Mouse (Mus musculus): ENCODE results near the gene Ppp3ca.
A peak's percentile ranks its signal among the peaks of the same experiment; 100 is the strongest.

The Ppp3ca gene

DNA sequence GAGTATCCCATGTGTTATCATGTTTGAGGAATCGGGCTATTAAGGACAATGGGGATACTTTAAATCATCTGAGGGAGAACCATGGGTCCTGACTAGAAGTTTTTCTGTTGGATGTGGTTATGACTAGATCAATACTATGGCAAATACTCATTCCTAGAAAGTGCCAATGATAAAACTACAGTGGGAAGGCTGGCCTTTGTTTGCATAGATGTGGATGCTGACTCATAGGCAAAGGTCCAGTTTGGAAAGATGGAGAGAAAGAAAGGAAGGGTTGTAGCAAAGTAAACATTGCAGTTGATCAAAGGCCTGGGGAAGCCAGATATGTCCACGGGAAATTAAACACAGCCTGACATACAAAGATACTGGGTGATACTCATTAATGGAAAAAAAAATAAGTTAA, 142.9 kb downstream of the Ppp3ca start:
- no peak for DNase-seq (ENCODE audit: low spot score in 2 of 2)

GRCm38 (mm10) chr3:136813886-136814285, 144.0 kb downstream of the Ppp3ca start:
- DNase-seq (ENCODE audit: low spot score in 2 of 2), result no peak

DNA sequence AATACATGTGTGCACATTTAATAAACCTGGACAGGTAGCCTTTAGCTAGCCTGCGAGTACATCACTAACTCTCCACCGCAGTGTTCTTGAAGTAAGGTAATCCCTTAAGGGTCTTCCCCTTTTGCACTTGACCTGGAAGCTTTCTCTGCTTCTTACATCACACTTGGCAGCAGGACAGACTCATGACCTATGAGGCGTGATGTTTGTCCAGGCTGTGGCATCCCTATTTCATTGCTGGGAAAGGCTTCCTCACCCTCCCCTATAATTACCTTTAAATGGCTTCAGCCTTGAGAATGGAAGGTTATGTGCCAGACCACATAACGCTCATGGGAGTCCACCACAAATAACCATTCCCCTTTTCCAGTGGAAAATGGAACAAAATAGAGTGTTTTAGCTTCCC, 145.0 kb downstream of the Ppp3ca start:
- DNase-seq (ENCODE audit: low spot score in 2 of 2), result no peak

DNA sequence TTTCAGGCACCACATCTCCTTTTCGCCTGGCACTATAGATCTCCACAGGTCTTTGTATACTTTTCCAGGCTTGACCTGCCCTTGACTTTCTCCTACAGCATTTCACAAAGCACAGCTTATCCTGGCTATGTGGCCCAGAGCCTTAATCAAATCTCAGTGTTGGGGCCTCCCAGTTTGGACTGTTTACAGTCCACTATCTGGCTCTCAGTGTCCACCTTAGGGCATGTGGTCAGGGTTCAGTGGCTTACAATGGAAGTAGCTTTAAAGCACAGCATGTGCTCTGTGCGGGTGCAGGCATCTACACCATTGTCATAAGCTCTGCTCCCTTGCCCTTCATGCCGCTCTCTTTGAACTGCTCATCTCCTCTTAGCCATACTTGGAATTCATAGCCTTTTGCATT, 146.4 kb downstream of the Ppp3ca start:
- DNase-seq (ENCODE audit: low spot score in 2 of 2), result no peak

DNA sequence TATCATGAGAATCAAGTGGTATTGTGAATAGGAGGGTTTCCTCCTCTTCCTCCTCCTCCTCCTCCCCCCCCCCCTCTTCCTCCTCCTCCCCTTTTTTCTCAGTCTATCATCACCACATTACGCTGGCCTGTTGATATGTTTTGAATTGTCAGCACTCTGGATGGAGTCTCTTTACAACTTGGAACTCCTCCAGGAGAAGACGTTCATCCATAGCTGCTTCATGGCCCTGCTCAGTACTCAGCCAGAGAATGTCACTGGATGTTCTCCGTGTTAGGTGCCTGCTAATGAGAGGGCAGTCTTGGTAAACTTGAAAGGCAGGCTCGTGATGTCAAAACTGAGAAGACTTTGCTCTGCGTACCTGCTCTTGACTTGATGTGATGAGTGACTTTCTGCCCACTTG, 149.1 kb downstream of the Ppp3ca start:
- DNase-seq (ENCODE audit: low spot score in 2 of 2), result no peak

DNA sequence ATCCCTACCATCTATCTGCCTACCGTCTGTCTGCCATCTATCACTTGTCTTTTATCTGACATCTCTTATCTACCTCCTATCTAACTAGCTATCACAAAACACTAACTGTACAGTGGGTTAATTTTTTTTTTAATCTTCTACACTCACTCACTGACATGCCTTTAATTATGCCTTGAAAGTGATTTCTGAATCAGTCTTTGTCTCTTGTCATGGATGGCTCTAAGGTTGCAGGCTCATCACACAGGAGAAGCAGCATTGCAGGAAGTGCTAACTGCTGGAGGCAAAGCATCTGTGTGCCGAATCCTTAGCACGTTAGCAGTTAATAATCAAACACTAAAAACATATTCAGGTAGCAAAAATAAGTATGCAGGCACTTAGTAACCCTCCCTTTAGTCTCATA, 151.1 kb downstream of the Ppp3ca start:
- DNase-seq (ENCODE audit: low spot score in 2 of 2), result no peak

GRCm38 (mm10) chr3:136821993-136822392, 152.1 kb downstream of the Ppp3ca start:
- DNase-seq (ENCODE audit: low spot score in 2 of 2), result no peak

DNA sequence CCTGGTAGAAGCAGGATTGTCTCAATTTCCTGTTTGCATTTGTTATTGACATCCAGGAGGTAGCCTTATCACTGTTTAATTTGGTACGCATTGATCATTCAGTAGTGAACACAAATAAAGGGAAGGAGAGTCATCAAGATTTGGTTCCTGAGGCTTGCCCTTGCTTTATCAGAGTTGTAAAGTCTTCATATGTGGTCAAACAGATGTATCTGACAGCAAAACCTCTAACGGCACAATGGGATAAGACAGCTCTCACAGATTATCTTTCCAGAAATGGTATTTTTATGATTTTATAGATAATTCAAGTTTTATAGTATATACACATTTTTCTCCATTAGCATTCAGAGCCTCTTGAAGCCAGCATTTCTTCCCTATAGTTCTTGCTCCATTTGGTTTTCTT, 152.5 kb downstream of the Ppp3ca start:
- DNase-seq (ENCODE audit: low spot score in 2 of 2), result no peak

GRCm38 (mm10) chr3:136828451-136828850, 158.5 kb downstream of the Ppp3ca start:
- DNase-seq (ENCODE audit: low spot score in 2 of 2), result no peak

GRCm38 (mm10) chr3:136829109-136829508, 159.2 kb downstream of the Ppp3ca start:
- DNase-seq (ENCODE audit: low spot score in 2 of 2), result no peak

DNA sequence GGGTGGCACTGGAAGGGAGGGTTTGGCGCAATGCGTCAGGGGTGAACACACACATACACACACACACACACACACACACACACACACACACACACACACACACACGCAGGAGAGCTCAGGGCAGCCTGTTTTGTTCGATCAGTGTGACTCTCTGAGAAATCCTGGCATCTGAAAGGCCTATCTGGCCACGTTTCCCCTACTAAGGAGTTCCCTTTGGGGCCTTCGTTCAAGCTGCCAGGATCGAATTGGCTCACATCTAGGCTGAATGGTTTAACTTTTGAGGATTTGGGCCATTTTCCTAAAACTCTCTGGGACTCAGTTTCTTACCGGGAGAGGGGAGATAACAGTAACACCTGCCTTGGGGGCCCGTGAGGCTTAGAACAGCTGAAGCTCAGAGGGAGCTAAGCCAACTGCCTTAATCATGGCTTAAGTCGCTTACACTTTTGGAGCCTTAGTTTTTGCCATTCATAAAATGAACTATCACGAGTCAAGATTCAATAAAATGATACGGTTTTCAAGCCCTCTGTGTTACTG, 160.8 kb downstream of the Ppp3ca start:
- no peak for DNase-seq (ENCODE audit: low spot score in 2 of 2)

DNA sequence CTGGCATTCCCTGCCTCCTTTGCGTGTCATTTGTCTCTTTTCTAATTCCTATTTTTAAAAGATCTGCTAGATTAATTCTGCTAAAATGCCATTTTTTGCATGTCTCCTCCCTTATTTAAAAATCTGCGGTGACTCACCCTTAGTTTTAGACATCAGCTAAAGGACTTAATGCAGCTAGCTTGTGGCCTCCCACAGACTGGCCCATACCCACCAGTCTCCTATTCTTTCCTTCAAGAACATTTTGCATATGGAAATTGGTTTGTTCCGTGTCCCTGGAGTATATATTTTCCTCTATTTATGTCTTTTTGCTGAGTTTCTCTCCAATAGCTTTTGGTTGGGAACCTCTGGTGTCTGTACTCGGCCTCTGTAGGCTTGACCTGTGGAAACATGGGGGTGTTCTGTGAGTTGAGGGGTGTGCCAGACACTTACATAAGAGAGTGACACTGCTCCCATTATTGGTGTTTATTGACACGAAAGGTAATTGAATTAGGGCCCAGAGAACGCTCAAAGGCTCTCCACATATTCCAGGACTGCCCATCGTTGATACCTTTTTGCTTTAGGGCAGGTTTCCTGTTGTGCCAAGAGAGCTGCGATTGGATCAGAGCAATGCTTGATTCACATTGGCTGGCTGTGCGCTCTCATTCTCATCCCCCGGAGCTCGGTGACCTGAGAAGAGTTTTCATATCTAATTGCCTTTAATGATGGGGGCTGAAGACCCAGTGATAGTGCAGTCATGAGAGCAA, 163.2 kb downstream of the Ppp3ca start:
- DNase-seq (ENCODE audit: low spot score in 2 of 2), result no peak

DNA sequence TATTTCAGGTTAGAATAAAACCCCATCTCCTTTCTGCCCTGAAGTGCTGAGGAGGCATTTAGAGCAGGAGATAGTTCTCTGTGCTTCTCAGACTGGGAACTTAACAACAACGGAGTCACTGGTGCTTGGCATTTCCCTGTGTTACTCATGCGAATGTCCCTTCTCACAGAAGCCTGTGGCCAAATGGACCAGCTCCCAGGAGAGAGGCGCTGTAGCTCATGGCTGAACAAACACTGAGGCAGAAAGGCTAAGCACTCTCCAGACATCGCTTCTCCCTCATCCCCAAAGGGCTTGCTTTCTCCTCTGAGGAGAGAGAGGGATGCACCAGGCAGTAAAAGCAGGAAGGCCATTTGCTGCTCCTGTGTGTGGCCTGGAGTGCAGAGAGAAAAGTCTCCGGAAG, 164.0 kb downstream of the Ppp3ca start:
- no peak for DNase-seq (ENCODE audit: low spot score in 2 of 2)

GRCm38 (mm10) chr3:136835851-136836250, 165.9 kb downstream of the Ppp3ca start:
- DNase-seq (ENCODE audit: low spot score in 2 of 2), result no peak

GRCm38 (mm10) chr3:136836319-136837193, 166.6 kb downstream of the Ppp3ca start:
- peak in 1 of 2 experiments; percentile 1 for DNase-seq (ENCODE audit: low spot score in 2 of 2)

DNA sequence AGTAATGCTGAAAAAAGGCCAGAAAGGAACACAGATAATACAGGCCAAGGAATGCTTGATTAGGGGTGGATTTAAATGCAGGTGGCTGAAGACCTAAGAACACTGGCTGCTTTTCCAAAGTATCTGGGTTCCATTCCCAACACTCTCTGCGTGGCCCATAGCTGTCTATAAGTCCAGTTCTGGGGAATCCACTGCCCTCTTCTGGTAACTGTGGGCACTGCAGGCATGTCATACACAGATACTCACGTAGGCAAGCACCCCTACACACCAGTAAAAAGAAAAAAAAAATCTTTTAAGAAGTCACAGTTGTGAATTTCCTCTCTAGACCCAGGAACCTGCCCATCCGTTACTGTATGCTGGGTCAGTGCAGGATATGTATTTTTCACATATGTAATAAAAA, 167.7 kb downstream of the Ppp3ca start:
- DNase-seq (ENCODE audit: low spot score in 2 of 2), result peak; percentile 21 to 46

DNA sequence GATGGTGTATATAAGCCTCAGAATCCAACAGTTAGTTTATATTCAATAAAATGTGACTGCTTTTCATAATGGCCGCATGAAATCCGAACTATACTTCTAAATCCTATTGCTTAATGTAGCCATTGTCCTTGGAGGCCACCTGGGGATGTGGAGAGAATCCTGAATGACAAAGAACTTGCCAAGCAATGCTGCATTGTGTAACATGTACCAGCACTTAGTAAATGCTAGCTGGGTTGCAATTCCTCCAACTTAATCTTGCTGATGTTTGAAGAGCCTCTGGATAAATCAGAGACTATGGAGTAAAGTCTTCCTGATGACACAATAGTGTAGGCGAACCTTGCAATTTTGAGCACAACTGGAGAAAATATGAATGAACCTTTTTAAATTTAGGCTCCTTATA, 171.4 kb downstream of the Ppp3ca start:
- DNase-seq (ENCODE audit: low spot score in 2 of 2), result no peak

DNA sequence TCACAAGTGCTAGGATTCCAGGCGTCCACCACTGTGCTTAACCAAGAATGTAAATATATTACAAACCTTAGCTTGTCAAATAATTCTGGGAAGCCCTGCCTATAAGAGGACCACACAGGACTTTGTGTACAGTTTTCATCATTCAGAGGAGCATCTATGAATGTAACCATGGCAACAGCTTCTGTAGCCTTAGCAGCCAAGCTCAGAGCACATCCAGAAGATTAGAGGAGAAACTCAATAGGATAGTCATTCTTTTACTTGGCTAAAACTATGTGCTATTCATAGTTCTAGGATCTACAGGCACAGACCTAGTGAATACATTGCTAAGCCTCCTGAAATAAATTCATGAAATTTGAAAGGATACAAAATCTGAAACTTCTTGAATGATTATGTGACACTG, 172.5 kb downstream of the Ppp3ca start:
- DNase-seq (ENCODE audit: low spot score in 2 of 2), result no peak

DNA sequence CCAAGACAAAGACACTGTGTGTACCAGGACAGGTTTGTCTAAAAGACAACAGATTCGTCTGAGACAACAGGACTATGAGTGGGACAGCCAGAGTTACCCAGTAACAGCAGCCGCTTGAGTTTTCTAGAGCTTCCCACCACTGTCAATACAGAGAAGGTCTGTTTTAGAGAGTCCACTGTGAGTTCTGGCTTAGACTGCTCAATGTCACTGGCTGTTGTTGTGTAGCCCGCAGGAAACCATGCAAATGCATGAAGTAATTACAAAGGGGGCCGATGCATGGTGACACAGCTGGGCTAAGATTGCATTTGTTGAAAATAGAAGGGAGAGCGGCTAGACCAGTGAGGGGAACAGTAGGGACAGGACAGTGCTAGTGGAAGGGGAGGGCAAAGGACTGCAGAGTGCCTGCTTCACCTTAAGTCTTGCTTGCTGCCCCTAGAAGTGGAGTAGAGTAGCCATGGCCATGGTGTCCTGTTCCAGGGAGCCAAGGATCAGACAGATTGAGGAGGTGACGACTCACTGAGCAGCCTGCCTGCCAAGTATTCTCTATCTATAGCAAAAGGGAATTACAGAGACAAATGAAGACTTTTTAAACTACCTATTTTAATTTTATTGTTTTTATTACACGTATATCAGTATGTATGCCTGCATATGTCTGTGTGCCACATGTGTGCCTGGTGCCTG, 174.0 kb downstream of the Ppp3ca start:
- DNase-seq (ENCODE audit: low spot score in 2 of 2), result no peak

GRCm38 (mm10) chr3:136849035-136849434, 179.1 kb downstream of the Ppp3ca start:
- no peak for DNase-seq (ENCODE audit: low spot score in 2 of 2)

- no peak for DNase-seq (ENCODE audit: low spot score in 2 of 2)
Observed at GRCm38 (mm10) chr3:136852921-136853320, 183.0 kb downstream of the Ppp3ca start.

DNA sequence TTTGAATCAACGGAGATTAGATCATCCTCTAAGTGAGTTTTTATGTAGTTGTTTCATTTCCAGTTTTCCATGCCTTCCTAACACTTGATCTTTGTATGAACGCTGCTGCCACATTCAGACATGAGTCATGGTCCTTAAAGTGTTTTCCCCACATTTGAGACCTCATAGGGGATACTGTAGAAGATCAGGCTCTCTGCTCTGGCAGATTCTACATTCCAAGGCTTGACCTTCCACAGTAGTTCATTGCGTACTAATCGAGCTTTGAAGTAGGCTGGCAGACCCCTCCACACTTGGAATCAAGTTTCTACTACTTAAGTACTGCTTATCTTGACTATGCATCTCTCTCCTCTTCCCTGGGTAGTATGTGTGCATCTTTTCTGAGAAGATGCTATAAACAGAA, 183.7 kb downstream of the Ppp3ca start:
- DNase-seq (ENCODE audit: low spot score in 2 of 2), result no peak

Measured in natural killer cell, adult 2 months (primary cell).